Mouse (Mus musculus): Measurements from ENCODE around the gene Ankrd36. TPM values are rescaled to one million over a fixed set of nuclear protein-coding genes. Genes with fewer than 3 reads are reported as not detected.

Ankrd36 gene
- polyA plus RNA-seq (2012; rRNA removed) = 0.71 and 0.82 TPM in 2 replicates

DNA sequence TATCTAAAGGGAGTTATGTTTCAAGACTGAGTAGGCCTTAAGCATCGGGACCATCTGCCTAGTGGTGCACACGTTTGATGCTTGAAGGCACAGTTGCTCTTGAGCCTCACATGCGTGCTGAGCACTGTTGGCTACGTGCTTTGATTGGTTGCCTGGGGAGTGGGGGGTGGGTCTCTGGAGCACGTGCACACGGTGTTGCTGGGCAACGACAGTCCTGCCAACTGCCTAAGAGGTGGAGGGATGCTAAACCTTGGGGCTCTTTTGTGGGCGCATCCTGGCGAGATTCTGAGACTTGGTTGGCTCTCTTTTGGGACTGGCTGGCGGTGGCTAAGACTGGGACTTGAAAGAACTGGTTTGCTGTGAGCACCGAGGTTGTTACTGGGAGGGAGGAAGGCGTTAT, at the start of gene Ankrd36:
Gene Ankrd36 (plus strand): TSS at position 211 of the 400 bp plus-strand sequence.

DNA sequence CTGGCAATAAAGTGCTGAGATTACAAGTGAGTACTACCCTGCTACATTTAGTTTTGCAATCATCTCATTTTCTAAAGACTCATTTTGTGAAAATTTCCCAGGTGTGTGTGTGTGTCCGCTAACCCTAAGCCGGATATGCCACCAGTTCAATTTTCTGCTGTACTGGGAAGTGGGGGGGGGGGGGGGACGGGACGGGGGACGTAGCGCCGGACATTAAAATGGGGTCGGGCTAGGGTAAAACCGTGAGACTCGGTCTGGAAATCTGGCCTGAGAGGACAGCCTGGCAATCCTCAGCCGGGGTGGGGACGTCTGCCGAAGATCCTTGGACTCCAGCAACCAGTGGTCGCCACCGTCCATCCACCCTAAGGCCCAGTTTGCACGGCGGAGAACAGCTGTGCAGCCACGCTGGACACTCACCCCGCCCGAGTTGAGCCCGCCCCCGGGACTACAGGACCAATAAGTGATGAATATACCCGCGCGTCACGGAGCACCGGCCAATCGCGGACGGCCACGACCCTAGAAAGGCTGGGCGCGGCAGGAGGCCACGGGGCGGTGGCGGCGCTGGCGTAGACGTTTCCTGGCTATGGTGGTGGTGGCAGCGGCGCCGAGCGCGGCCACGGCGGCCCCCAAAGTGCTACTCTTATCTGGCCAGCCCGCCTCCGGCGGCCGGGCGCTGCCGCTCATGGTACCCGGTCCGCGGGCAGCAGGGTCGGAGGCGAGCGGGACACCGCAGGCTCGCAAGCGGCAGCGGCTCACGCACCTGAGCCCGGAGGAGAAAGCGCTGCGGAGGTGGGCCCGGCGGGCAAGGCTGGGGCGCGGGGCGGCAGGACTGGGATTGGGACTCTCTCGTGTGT, 48.8 kb upstream of the Ankrd36 start, which contains the start of gene Xbp1:
Gene Xbp1 (plus strand): TSS at position 248 of the 854 bp plus-strand sequence.

DNA sequence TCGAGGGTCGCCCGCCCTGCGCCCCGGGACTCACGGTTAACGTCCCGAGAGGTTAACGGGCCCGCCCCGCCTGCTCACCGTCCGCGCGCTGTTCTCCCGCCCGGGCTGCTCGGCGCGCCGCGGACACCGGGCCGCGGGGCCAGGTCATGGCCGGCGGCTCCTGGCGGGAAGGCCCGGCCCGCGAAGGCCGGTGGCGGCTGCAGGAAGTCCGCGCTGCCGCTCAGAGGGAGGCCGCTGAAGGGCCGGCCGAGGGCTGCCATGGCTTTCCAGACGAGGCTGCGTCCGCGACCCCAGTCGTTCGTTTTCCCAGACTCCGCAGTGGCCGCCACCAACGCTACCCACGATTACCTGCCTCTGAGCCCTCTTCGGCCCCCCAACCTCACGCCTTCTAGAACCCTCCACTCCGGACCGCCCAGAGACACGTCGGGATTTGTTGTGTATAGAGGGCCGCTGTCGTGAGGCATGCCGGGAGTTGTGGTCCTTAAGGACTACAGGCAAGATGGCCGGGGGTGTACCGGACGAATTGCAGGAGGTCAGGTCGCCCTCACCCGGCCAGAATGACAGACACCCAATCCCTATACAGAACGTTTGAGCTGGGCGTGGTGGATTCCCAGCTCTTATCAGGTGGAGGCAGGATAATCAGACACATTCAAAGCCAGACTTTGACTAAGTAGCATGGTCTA, 27.5 kb upstream of the Ankrd36 start, which contains the start of gene Ccdc117:
Gene Ccdc117 (minus strand): TSS at position 389 of the 683 bp plus-strand sequence.

DNA sequence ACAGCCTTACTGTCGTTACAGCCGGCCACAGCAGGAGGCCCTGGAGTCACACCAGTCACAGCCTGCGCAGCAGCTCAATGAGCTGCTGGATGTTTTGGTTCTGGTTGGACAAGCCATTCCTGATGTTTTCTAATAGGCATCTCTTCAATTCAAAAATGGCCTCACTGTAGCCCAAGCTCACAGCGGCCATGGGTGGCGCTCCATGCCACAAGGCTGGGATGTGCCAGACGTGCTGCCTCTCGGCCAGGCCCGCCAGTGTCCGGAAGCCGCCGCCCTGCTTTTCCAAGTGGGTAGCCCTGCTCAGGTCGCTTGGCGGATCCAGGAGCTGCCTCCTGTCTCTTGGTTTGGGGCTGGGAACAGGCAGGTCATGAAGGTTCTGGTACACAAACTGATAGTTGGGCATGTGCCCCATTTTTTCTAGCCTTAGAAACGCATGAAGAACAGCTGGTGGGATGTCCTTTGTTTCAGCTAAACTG, 146.2 kb downstream of the Ankrd36 start, which contains the start of gene Mrps24:
Gene Mrps24 (minus strand): TSS at position 51 of the 476 bp plus-strand sequence.

Other genes starting within 250 kb of the Ankrd36 start
- 1.3 and 1.6 TPM in 2 replicates for gene Znrf3, start 124.8 kb upstream of the Ankrd36 start, polyA plus RNA-seq (2012; rRNA removed)
- gene Xbp1, start 49.0 kb upstream of the Ankrd36 start, polyA plus RNA-seq (2012; rRNA removed) = 34.8 and 34.9 TPM in 2 replicates
- 6.6 and 7.5 TPM in 2 replicates for gene Ccdc117, start 27.5 kb upstream of the Ankrd36 start, polyA plus RNA-seq (2012; rRNA removed)
- 54.2 and 58.9 TPM in 2 replicates for gene Mrps24, start 146.0 kb downstream of the Ankrd36 start, polyA plus RNA-seq (2012; rRNA removed)
- gene Urgcp, start 192.7 kb downstream of the Ankrd36 start, polyA plus RNA-seq (2012; rRNA removed) = 3.1 and 3.6 TPM in 2 replicates
- 30.3 and 34.5 TPM in 2 replicates for gene Dbnl, start 218.8 kb downstream of the Ankrd36 start, polyA plus RNA-seq (2012; rRNA removed)
- 0.22 and 1.6 TPM in 2 replicates for gene Pgam2, start 234.0 kb downstream of the Ankrd36 start, polyA plus RNA-seq (2012; rRNA removed)

Data from liver, embryonic 14 days (tissue).